Mouse (Mus musculus): ENCODE data around the gene Ttc36. TPM values are rescaled to one million over a fixed set of nuclear protein-coding genes. Genes with fewer than 3 reads are reported as not detected.

The Ttc36 gene
- polyA plus RNA-seq, 2 experiments: 40.4 to 72.0 TPM

DNA sequence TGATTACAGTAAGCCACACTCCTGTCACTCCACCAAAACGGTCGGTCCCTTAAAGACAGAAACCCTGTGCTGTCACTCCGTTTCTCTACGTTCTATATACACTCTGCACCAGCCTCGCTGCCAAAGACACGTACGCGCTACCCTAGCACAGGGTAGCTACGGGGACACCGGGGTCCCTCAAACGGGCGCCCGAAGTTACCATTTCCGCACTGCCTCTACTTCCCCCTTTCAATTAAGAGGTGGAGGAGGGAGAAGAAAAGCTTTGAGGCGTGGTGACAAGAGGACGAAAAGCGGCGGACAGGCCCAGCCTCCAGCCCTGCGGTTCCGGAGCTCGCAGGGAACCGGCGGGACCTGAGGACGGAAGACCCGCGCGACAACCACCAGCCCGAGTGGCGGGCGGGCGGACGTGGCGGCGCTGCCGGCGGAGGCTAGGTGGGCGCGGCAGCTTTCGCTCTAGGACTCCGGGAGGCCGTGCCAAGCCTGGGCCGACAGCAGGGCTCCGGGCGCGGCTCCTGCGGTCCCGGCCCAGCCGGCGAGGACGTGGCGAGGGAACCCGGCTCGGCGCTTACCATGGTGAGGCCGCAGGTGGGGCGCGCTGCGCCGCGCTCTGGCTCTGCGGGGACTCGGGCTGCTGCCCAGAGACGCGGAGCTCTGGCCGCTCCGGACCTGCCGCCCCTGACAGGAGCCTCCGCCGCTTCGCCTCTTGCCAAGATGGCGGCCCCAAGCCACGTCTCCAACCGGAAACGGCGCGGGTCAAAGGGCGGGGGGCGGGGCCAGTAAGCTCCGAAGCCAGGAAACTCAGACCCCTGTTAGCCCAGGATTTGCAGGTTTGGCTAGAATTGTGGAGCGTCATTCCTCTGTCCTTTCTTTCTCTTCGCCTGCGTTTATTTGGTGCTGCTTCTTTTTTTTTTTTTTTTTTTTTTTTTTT, 35.5 kb downstream of the Ttc36 start, which contains the start of the genes Arcn1 and Ift46:
Arcn1 (minus strand) TSS at position 745 of the 928 bp plus-strand sequence.
Ift46 (plus strand) TSS at position 808 of the 928 bp plus-strand sequence.
- H3K9me3 ChIP-seq (ENCODE audit: control insufficient read depth, low read length): no peaks in the 10 kb centered on the region
- H3K4me2 ChIP-seq (ENCODE audit: low read depth): peak within 1 kb of the TSS; percentile 95
- WGBS (ENCODE audit: insufficient replicate concordance): under 1% methylated on average over 82 of the region's 82 CpGs
- peak within 1 kb of the TSS; percentile 79 to 96 for H3K4me3 ChIP-seq (ENCODE audit: insufficient read depth in 1 of 2, low read depth in 2 of 2, low read length in 2 of 2)
- TF ChIP-seq EP300 (IDR thresholded peaks at IDR 0.05; ENCODE audit: low read depth) (no peak), CTCF (IDR thresholded peaks at IDR 0.05; ENCODE audit: low read depth) (0 out of 2 replicates have a peak, but pooled peaks have one; percentile 18)
- no peaks in the 10 kb centered on the region for H3K36me3 ChIP-seq (replicated peaks; ENCODE audit: control insufficient read depth, insufficient read depth, low read depth)
- peak within 1 kb of the TSS; percentile 99 for H3K9ac ChIP-seq (replicated peaks)
- H3K4me1 ChIP-seq (replicated peaks; ENCODE audit: control insufficient read depth in 2 of 2, insufficient read depth in 2 of 2, low read length in 1 of 2): peaks cover 4 to 15% of the 10 kb centered on the region in 2 experiments
- DNase-seq (ENCODE audit: low read depth in 3 of 3, low spot score in 3 of 3): peak; percentile 74 to 84 (median 79)
- ATAC-seq (ENCODE audit: insufficient read depth): peak; percentile 90
- peak within 1 kb of the TSS; percentile 87 for H3K27ac ChIP-seq
- no peaks in the 10 kb centered on the region for H3K27me3 ChIP-seq (ENCODE audit: control insufficient read depth, insufficient read depth, low read length)

DNA sequence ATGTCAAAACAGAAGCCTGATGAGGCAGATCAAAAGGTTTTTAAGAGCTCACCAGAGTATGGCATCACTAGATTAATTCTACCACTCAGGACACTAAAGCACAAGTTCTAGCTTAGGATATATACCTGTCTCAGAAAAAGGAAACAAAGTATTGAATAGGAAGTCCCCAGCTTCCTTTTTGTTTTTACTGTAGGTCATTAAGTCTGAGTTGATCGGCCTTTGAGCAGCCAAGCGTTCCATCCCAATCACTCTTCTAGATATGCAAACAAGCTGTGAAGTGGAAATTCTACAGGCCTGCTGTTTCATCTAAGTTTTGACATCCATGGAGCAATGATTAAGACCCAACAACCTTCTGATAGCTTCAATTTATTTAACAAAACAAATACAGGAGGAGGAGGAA, 42.0 kb downstream of the Ttc36 start:
- H3K9ac ChIP-seq (replicated peaks): no peak overlapping the region
- no peaks in the 10 kb centered on the region for H3K9me3 ChIP-seq (ENCODE audit: control insufficient read depth, low read length)
- no peak for DNase-seq (ENCODE audit: low read depth in 3 of 3, low spot score in 3 of 3)
- WGBS (ENCODE audit: insufficient replicate concordance): 63% methylated on average over 2 of the region's 2 CpGs
- peaks cover 23% of the 10 kb centered on the region for H3K36me3 ChIP-seq (replicated peaks; ENCODE audit: control insufficient read depth, insufficient read depth, low read depth)
- no peak for TF ChIP-seq EP300 (IDR thresholded peaks at IDR 0.05; ENCODE audit: low read depth)
- TF ChIP-seq CTCF (IDR thresholded peaks at IDR 0.05; ENCODE audit: low read depth): no peak
- ATAC-seq (ENCODE audit: insufficient read depth): no peak
- no peak overlapping the region for H3K4me3 ChIP-seq (ENCODE audit: insufficient read depth in 1 of 2, low read depth in 2 of 2, low read length in 2 of 2)
- H3K27ac ChIP-seq: no peak overlapping the region
- H3K27me3 ChIP-seq (ENCODE audit: control insufficient read depth, insufficient read depth, low read length): no peaks in the 10 kb centered on the region
- no peak overlapping the region for H3K4me2 ChIP-seq (ENCODE audit: low read depth)
- H3K4me1 ChIP-seq (replicated peaks; ENCODE audit: control insufficient read depth in 2 of 2, insufficient read depth in 2 of 2, low read length in 1 of 2): peaks cover 3 to 7% of the 10 kb centered on the region in 2 experiments

Other genes starting within 250 kb of the Ttc36 start
- 0.03 TPM in 2 replicates for gene Cxcr5, start 241.2 kb downstream of the Ttc36 start, polyA plus RNA-seq (2012; rRNA removed)
- not detected in 2 replicates for gene Cxcr5, start 241.2 kb downstream of the Ttc36 start, polyA plus RNA-seq (2014; fragmentation: Nextera tagmentation; extraction: Ambion mirVana)
- gene Ddx6, start 198.2 kb downstream of the Ttc36 start, polyA plus RNA-seq (2012; rRNA removed): 6.4 and 9.4 TPM in 2 replicates
- 4.4 and 4.9 TPM in 2 replicates for gene Ddx6, start 198.2 kb downstream of the Ttc36 start, polyA plus RNA-seq (2014; fragmentation: Nextera tagmentation; extraction: Ambion mirVana)
- gene Treh, start 129.8 kb downstream of the Ttc36 start, polyA plus RNA-seq (2012; rRNA removed): not detected in 2 replicates
- gene Treh, start 129.8 kb downstream of the Ttc36 start, polyA plus RNA-seq (2014; fragmentation: Nextera tagmentation; extraction: Ambion mirVana): not detected in 2 replicates
- gene Phldb1, start 67.9 kb downstream of the Ttc36 start, polyA plus RNA-seq (2012; rRNA removed): 2.6 and 2.7 TPM in 2 replicates
- gene Phldb1, start 67.9 kb downstream of the Ttc36 start, polyA plus RNA-seq (2014; fragmentation: Nextera tagmentation; extraction: Ambion mirVana): 1.6 and 2.3 TPM in 2 replicates
- 26.6 and 33.5 TPM in 2 replicates for gene Arcn1, start 35.2 kb downstream of the Ttc36 start, polyA plus RNA-seq (2012; rRNA removed)
- gene Arcn1, start 35.2 kb downstream of the Ttc36 start, polyA plus RNA-seq (2014; fragmentation: Nextera tagmentation; extraction: Ambion mirVana): 84.1 and 88.5 TPM in 2 replicates
- 8.8 and 11.3 TPM in 2 replicates for gene Ift46, start 35.2 kb downstream of the Ttc36 start, polyA plus RNA-seq (2012; rRNA removed)
- gene Ift46, start 35.2 kb downstream of the Ttc36 start, polyA plus RNA-seq (2014; fragmentation: Nextera tagmentation; extraction: Ambion mirVana): 16.0 and 17.3 TPM in 2 replicates
- gene Tmem25, start 3.8 kb downstream of the Ttc36 start, polyA plus RNA-seq (2012; rRNA removed): 3.6 and 4.9 TPM in 2 replicates
- gene Tmem25, start 3.8 kb downstream of the Ttc36 start, polyA plus RNA-seq (2014; fragmentation: Nextera tagmentation; extraction: Ambion mirVana): 1.3 and 1.9 TPM in 2 replicates
- 2.3 and 3.0 TPM in 2 replicates for gene Kmt2a, start 78.2 kb upstream of the Ttc36 start, polyA plus RNA-seq (2012; rRNA removed)
- 2.3 TPM in 2 replicates for gene Kmt2a, start 78.2 kb upstream of the Ttc36 start, polyA plus RNA-seq (2014; fragmentation: Nextera tagmentation; extraction: Ambion mirVana)
- gene Atp5l, start 117.7 kb upstream of the Ttc36 start, polyA plus RNA-seq (2012; rRNA removed): 261 and 418 TPM in 2 replicates
- 577 and 630 TPM in 2 replicates for gene Atp5l, start 117.7 kb upstream of the Ttc36 start, polyA plus RNA-seq (2014; fragmentation: Nextera tagmentation; extraction: Ambion mirVana)
- 6.1 and 7.6 TPM in 2 replicates for gene Ube4a, start 162.5 kb upstream of the Ttc36 start, polyA plus RNA-seq (2012; rRNA removed)
- 11.6 and 13.1 TPM in 2 replicates for gene Ube4a, start 162.5 kb upstream of the Ttc36 start, polyA plus RNA-seq (2014; fragmentation: Nextera tagmentation; extraction: Ambion mirVana)
- gene Cd3g, start 177.4 kb upstream of the Ttc36 start, polyA plus RNA-seq (2012; rRNA removed): 0.09 and 0.26 TPM in 2 replicates
- 0.25 and 0.51 TPM in 2 replicates for gene Cd3g, start 177.4 kb upstream of the Ttc36 start, polyA plus RNA-seq (2014; fragmentation: Nextera tagmentation; extraction: Ambion mirVana)
- 0.02 TPM in 1 of 2 replicates, not detected in the other for gene Cd3d, start 178.7 kb upstream of the Ttc36 start, polyA plus RNA-seq (2012; rRNA removed)
- 0.32 TPM in 1 of 2 replicates, not detected in the other for gene Cd3d, start 178.7 kb upstream of the Ttc36 start, polyA plus RNA-seq (2014; fragmentation: Nextera tagmentation; extraction: Ambion mirVana)
- gene Cd3e, start 206.6 kb upstream of the Ttc36 start, polyA plus RNA-seq (2012; rRNA removed): not detected in 2 replicates
- not detected in 2 replicates for gene Cd3e, start 206.6 kb upstream of the Ttc36 start, polyA plus RNA-seq (2014; fragmentation: Nextera tagmentation; extraction: Ambion mirVana)
- gene Mpzl2, start 236.7 kb upstream of the Ttc36 start, polyA plus RNA-seq (2012; rRNA removed): 4.4 and 4.9 TPM in 2 replicates
- gene Mpzl2, start 236.7 kb upstream of the Ttc36 start, polyA plus RNA-seq (2014; fragmentation: Nextera tagmentation; extraction: Ambion mirVana): 3.1 and 4.7 TPM in 2 replicates